Mouse (Mus musculus) hindbrain, embryonic 12.5 days (tissue): ENCODE measurements at regions not wholly inside any gene's neighbourhood (a gene's known extent, or its start where the extent isn't known, plus 50 kb on each side); places are given as distances from the start of the nearest gene placed in this dataset.

Source experiments
- ATAC-seq: fragments of 200-750 bp; cut with Nextera tagmentation; 2 replicates; pipeline ENCODE4 v1.8.0; 2017; ENCODE audit warnings: moderate TSS enrichment; ENCODE audit not compliant: low FRiP score
- H3K27ac ChIP-seq: fragments of 300-500 bp; sonication (generic); 2 replicates; pipeline ENCODE4 v1.5.1; 2016; ENCODE audit warnings: mild to moderate bottlenecking
- H3K27me3 ChIP-seq: fragments of 300-500 bp; sonication (generic); 2 replicates; pipeline ENCODE4 v1.6.1; 2016; ENCODE audit warnings: mild to moderate bottlenecking
- H3K36me3 ChIP-seq: fragments of 300-500 bp; sonication (generic); 2 replicates; pipeline ENCODE4 v1.6.1; 2016; ENCODE audit warnings: mild to moderate bottlenecking
- H3K4me1 ChIP-seq: fragments of 300-500 bp; sonication (generic); 2 replicates; pipeline ENCODE4 v1.6.1; 2016
- H3K4me2 ChIP-seq: fragments of 300-500 bp; sonication (generic); replicated peaks from 2 replicates; pipeline ENCODE4 v1.6.1; 2016; ENCODE audit warnings: mild to moderate bottlenecking
- H3K4me3 ChIP-seq: fragments of 300-500 bp; sonication (generic); 2 replicates; pipeline ENCODE4 v1.5.1; 2016; ENCODE audit warnings: mild to moderate bottlenecking
- H3K9ac ChIP-seq: fragments of 300-500 bp; sonication (generic); 2 replicates; pipeline ENCODE4 v1.6.1; 2016; ENCODE audit warnings: mild to moderate bottlenecking, moderate library complexity
- H3K9me3 ChIP-seq: fragments of 300-500 bp; sonication (generic); replicated peaks from 2 replicates; pipeline ENCODE4 v1.6.1; 2016; ENCODE audit warnings: mild to moderate bottlenecking
- WGBS: fragments of 180-500 bp; shearing (Covaris S2); methylation state at CpG from one replicate; pipeline ENCODE4 v1.1.7; 2016; 5-methylcytosine and 5-hydroxymethylcytosine counted together

DNA sequence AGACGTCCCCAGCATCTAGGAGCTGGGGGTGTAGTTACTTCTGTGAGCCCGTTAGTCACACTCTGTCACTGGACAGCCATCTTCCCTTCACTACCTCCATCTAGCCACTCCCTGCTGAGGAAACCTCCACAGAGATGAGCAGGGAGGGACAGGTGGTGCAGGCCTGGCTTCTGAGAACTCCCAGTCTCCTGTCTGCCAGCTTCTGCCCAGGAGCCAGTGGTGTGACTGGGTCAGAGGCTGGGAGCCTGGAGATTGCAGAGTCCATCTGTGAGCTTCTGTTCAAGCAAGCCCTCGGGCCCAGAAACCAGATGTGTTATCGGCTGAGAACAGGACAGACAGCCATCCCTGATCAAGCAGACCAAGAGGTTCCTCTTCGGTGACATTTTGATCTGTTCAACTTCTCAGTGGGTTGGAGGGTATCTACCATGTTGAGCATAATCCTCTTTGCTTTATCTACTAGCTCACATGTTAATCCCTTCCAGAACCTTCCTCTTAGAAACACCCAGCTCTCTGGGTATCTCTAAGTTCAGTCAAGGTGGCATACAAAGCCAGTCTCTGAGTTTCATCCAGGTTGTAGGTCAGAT is 100.3 kb upstream of the Tle3 start:
- WGBS = 76% methylated on average over 5 of the region's 5 CpGs
- Histone ChIP-seq H3K36me3 (no peaks in the 10 kb centered on the region), H3K4me1 (0 out of 2 replicates have a peak, but pooled peaks cover 4% of the 10 kb centered on the region), H3K27me3 (peaks cover 13% of the 10 kb centered on the region; the same call in 1 of the 2 replicates), H3K9me3 (no peaks in the 10 kb centered on the region), H3K4me3 (no peak overlapping the region), H3K4me2 (no peak overlapping the region), H3K9ac (no peak overlapping the region), H3K27ac (no peak overlapping the region)
- ATAC-seq = no peak

GRCm38 (mm10) chr9:61274020-61274419 is 98.1 kb upstream of the Tle3 start:
- no peaks in the 10 kb centered on the region for H3K36me3 ChIP-seq
- no peak for ATAC-seq
- H3K4me2 ChIP-seq = no peak overlapping the region
- no peak overlapping the region for H3K9ac ChIP-seq
- no peaks in the 10 kb centered on the region for H3K9me3 ChIP-seq
- H3K4me1 ChIP-seq = peaks cover 15% of the 10 kb centered on the region
- no peak overlapping the region for H3K4me3 ChIP-seq
- peaks cover 13% of the 10 kb centered on the region; the same call in 1 of the 2 replicates for H3K27me3 ChIP-seq
- no peak overlapping the region for H3K27ac ChIP-seq
- 80% methylated on average over 9 of the region's 9 CpGs for WGBS

DNA sequence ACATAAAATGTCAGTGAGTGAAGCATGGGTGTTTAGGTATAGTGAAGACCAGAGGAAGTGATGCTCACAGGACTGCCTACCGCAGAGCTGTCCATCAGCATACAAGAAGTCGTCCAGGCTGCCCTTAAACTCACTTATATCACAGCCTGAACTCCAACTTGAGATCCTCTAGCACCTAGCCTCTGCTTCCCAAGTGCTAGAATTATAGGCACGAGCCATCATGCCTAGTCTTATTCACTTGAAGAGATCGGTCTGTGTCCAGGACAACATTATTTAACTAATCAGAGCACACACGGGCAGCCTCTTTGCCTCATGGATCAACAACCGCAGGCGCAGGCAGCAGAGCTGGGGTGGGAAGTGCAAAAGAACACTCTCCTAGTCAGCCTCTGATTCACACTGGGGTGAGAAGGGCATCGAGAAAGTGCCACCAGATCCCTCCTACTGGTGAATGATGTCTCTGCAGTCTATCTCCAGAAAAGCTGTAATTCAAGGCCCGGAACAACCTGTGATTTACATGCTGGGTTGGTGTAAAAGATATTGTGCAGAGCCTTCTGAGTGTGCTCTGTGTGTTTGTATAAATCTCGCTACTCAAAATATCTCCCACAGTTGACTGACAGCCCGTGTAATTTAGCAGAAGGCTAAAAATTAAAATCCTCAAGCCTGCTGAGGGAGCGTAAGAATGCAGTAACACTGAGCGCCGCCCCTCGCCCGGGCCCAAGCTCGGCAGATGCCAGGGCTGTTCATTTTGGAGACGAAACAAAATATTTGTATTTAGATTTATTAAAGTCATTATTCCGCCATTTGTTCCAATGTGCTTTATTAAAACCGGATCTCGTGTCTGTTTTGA is 94.6 kb upstream of the Tle3 start:
- H3K27ac ChIP-seq = peak overlapping the region; percentile 8; the same call in 1 of the 2 replicates
- H3K4me3 ChIP-seq = no peak overlapping the region
- H3K4me1 ChIP-seq = peaks cover 31% of the 10 kb centered on the region
- no peaks in the 10 kb centered on the region for H3K9me3 ChIP-seq
- peak; percentile 58; the same call in 1 of the 2 replicates for ATAC-seq
- no peaks in the 10 kb centered on the region for H3K36me3 ChIP-seq
- H3K4me2 ChIP-seq = peak overlapping the region; percentile 33
- H3K27me3 ChIP-seq = peaks cover 26% of the 10 kb centered on the region
- no peak overlapping the region for H3K9ac ChIP-seq
- WGBS = 6% methylated on average over 21 of the region's 21 CpGs

DNA sequence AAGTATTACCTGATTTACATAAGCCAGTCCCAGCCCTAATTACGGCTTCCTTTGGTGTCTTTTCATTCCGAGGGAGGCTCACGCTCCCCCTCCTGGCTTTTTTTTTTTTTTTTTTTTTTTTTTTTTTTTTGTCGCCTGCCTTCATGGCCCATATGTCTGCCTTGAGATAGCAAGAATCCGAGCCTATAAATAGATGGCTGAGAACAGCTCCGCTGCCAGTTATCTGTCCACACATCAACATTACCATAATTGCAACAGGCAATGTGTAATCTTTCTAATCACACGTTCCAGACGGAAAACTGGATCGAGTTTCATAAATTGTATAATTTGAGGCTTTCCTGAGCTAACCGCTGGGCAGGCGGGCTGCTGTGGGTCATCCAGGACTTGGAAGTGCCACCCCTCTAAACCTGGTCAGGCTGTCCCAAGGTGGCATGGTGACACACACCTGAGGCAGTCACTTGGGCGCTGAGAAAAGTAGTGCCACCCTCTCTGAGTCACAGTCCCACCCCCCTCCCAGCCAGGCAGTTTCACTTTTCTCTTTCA is 93.9 kb upstream of the Tle3 start:
- no peak overlapping the region for H3K4me3 ChIP-seq
- ATAC-seq = peak; percentile 23; the same call in 1 of the 2 replicates
- 11% methylated on average over 12 of the region's 12 CpGs for WGBS
- H3K27me3 ChIP-seq = peaks cover 30% of the 10 kb centered on the region
- H3K36me3 ChIP-seq = no peaks in the 10 kb centered on the region
- H3K4me1 ChIP-seq = peaks cover 33% of the 10 kb centered on the region
- H3K27ac ChIP-seq = peak overlapping the region; percentile 52; the same call in 1 of the 2 replicates
- H3K4me2 ChIP-seq = peak overlapping the region; percentile 33
- no peak overlapping the region for H3K9ac ChIP-seq
- H3K9me3 ChIP-seq = no peaks in the 10 kb centered on the region

GRCm38 (mm10) chr9:61279044-61279543 is 93.1 kb upstream of the Tle3 start:
- Histone ChIP-seq H3K4me1 (peaks cover 33% of the 10 kb centered on the region), H3K4me3 (no peak overlapping the region), H3K4me2 (0 out of 2 replicates have a peak overlapping the region, but pooled peaks have one; percentile 30), H3K9me3 (no peaks in the 10 kb centered on the region), H3K27me3 (peaks cover 36% of the 10 kb centered on the region), H3K36me3 (no peaks in the 10 kb centered on the region), H3K9ac (no peak overlapping the region), H3K27ac (peak overlapping the region; percentile 52)
- ATAC-seq = peak; percentile 81
- WGBS = 11% methylated on average over 9 of the region's 9 CpGs

DNA sequence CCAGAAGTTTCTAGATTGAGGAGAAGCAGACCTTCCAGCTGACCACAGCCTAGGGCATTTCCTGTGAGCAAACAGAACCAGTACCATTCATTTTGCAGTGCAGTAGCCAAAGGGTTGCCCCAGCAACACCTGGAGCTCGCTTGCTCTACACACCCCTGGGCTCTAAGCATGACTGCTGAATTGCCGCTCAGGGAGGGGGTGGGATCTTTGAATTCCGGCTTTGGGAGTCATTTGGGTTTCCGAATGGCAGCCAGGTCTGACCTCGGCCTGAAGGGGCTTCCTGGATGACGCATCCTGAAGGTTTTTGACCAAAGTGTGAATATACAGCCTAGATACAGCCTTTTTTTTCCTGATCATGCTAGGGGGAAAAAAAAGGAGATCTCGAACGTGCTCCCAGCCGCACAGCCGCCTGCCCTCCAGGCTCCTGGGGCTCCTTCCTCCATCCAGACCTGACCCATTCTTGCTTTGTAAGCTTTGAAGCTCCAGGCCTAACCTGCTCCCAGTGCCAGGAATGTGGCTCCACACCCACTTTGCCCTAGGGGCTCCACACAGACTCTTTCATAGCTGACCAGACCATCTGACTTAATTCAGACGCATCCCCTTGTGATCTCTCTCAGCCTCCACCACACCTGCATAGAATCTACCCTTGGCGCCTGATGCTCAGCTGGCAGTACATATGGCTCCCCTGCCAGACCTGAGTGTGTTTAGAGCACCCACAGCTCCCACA is 91.1 kb upstream of the Tle3 start:
- Histone ChIP-seq H3K9ac (no peak overlapping the region), H3K27ac (no peak overlapping the region), H3K27me3 (peaks cover 45% of the 10 kb centered on the region), H3K4me1 (peaks cover 33% of the 10 kb centered on the region), H3K9me3 (no peaks in the 10 kb centered on the region), H3K4me2 (no peak overlapping the region), H3K4me3 (no peak overlapping the region), H3K36me3 (no peaks in the 10 kb centered on the region)
- ATAC-seq = no peak
- WGBS = 66% methylated on average over 12 of the region's 12 CpGs

- ATAC-seq = no peak
- H3K27me3 ChIP-seq = peaks cover 45% of the 10 kb centered on the region
- H3K27ac ChIP-seq = no peak overlapping the region
- peaks cover 5% of the 10 kb centered on the region; the same call in 1 of the 2 replicates for H3K9me3 ChIP-seq
- no peak overlapping the region for H3K9ac ChIP-seq
- H3K4me1 ChIP-seq = peaks cover 25% of the 10 kb centered on the region
- no peak overlapping the region for H3K4me3 ChIP-seq
- 85% methylated on average over 5 of the region's 5 CpGs for WGBS
- no peaks in the 10 kb centered on the region for H3K36me3 ChIP-seq
- H3K4me2 ChIP-seq = no peak overlapping the region
Observed at GRCm38 (mm10) chr9:61283311-61283710, 88.9 kb upstream of the Tle3 start.

- H3K27ac ChIP-seq = no peak overlapping the region
- H3K4me2 ChIP-seq = no peak overlapping the region
- H3K9ac ChIP-seq = no peak overlapping the region
- peaks cover 5% of the 10 kb centered on the region; the same call in 1 of the 2 replicates for H3K9me3 ChIP-seq
- peaks cover 45% of the 10 kb centered on the region for H3K27me3 ChIP-seq
- no peaks in the 10 kb centered on the region for H3K36me3 ChIP-seq
- ATAC-seq = no peak
- WGBS = 81% methylated on average over 8 of the region's 8 CpGs
- no peak overlapping the region for H3K4me3 ChIP-seq
- peaks cover 14% of the 10 kb centered on the region for H3K4me1 ChIP-seq
Observed at GRCm38 (mm10) chr9:61284201-61285021, 87.8 kb upstream of the Tle3 start.

DNA sequence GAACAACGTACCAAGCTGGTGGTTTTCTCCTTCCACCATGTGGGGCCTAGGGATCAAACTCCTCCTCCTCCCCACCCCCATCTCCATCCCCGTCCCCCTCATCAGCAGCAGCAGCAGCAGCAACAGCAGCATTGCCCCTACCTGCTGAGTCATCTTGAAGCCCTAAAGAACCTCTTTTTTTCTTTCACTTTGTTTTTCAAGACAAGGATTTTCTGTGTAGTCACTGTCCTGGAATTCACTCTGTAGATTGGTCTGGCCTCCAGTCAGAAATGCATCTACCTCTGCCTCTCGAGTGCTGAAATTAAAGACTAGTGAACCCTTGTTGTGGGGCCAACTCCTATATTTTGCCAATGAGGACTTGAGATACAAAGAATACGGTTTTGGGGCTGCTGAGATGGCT is 85.6 kb upstream of the Tle3 start:
- H3K4me1 ChIP-seq = 0 out of 2 replicates have a peak, but pooled peaks cover 5% of the 10 kb centered on the region
- H3K27me3 ChIP-seq = peaks cover 38% of the 10 kb centered on the region
- peaks cover 5% of the 10 kb centered on the region; the same call in 1 of the 2 replicates for H3K9me3 ChIP-seq
- no peak overlapping the region for H3K27ac ChIP-seq
- H3K4me3 ChIP-seq = no peak overlapping the region
- H3K36me3 ChIP-seq = no peaks in the 10 kb centered on the region
- no peak for ATAC-seq
- H3K9ac ChIP-seq = no peak overlapping the region
- H3K4me2 ChIP-seq = no peak overlapping the region
- 87% methylated on average over 4 of the region's 4 CpGs for WGBS

DNA sequence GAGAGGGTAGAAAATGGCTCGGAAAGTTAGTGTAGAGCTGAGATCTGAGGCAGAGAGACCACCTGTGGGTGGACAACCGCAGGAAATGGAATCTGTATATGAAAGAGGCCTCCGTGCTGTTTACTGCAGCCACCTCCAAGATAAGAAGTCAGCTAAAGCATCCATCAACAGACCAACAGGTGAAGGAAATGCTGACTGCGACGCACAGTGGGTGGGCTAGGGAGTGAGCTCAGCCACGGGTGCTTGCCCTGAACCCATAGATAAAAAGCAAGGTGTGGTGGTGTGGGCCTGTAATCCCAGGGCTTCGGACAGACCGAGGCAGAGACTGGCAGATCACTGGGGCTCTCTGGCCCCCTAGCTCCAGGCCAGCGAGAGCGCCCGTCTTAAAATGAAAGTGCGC is 83.0 kb upstream of the Tle3 start:
- H3K27me3 ChIP-seq = peaks cover 15% of the 10 kb centered on the region
- H3K36me3 ChIP-seq = no peaks in the 10 kb centered on the region
- H3K27ac ChIP-seq = no peak overlapping the region
- no peak overlapping the region for H3K9ac ChIP-seq
- H3K4me1 ChIP-seq = peaks cover 13% of the 10 kb centered on the region
- no peak overlapping the region for H3K4me3 ChIP-seq
- peaks cover 5% of the 10 kb centered on the region; the same call in 1 of the 2 replicates for H3K9me3 ChIP-seq
- no peak for ATAC-seq
- no peak overlapping the region for H3K4me2 ChIP-seq
- WGBS = 47% methylated on average over 12 of the region's 12 CpGs

DNA sequence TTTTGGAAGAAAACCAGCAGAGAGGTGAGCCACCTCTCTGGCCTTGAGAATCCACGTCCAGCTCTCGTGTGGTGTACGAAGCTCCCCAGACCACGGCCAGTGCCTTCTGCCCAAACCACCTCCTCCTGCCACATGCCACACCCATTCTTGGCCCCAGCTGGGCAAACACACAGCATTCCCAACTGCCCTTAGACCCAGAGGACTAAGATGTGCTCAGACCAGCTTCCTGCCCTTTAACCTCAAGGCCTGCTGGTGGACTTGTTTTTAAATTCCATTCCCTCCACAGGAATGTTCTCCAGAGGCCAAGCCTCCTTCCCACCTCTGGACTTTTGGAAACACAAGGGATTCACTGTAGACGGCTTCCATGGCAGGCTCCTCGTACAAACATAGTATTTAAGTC is 82.5 kb upstream of the Tle3 start:
- no peak overlapping the region for H3K4me3 ChIP-seq
- H3K4me2 ChIP-seq = no peak overlapping the region
- ATAC-seq = no peak
- H3K36me3 ChIP-seq = no peaks in the 10 kb centered on the region
- peaks cover 5% of the 10 kb centered on the region; the same call in 1 of the 2 replicates for H3K9me3 ChIP-seq
- H3K27ac ChIP-seq = no peak overlapping the region
- H3K9ac ChIP-seq = no peak overlapping the region
- H3K27me3 ChIP-seq = peaks cover 10% of the 10 kb centered on the region
- WGBS = 62% methylated on average over 6 of the region's 6 CpGs
- peaks cover 13% of the 10 kb centered on the region for H3K4me1 ChIP-seq
